Mouse (Mus musculus): Measurements from ENCODE around the gene Fastkd2.

- TF ChIP-seq CTCF (IDR thresholded peaks at IDR 0.05; ENCODE audit: low read depth, low read length) = no peak
- no peak for TF ChIP-seq POLR2A (IDR thresholded peaks at IDR 0.05; ENCODE audit: borderline replicate concordance, low read depth, low read length)
These were observed 46.0 kb downstream of the Fastkd2 start for GRCm38 (mm10) chr1:63776396-63776795.
